Mouse (Mus musculus) heart, adult 2 months (tissue): ENCODE measurements around the gene Plekha6.

Experiments
- CTCF ChIP-seq: fragments of 200-600 bp; IDR thresholded peaks from 2 replicates; pipeline ENCODE4 v1.8.1; 2022; ENCODE audit warnings: antibody characterized with exemption, mild to moderate bottlenecking, moderate library complexity
- EP300 ChIP-seq: fragments of 200-500 bp; IDR thresholded peaks from 2 replicates; pipeline ENCODE4 v1.6.1; 2011; ENCODE audit warnings: low read depth, low read length, control low read depth; ENCODE audit not compliant: insufficient read depth
- POLR2A ChIP-seq: fragments of 200-500 bp; IDR thresholded peaks from 2 replicates; pipeline ENCODE4 v1.6.1; 2011; ENCODE audit warnings: mild to moderate bottlenecking, low read depth, low read length, control low read depth; ENCODE audit not compliant: insufficient read depth

- no peak for TF ChIP-seq POLR2A
- TF ChIP-seq CTCF, result no peak
- no peak for TF ChIP-seq EP300
Measured at GRCm38 (mm10) chr1:133162046-133162445, 2.0 kb upstream of the Plekha6 start.
